Mouse (Mus musculus): ENCODE data around the gene Tpo.

Gene Tpo

DNA sequence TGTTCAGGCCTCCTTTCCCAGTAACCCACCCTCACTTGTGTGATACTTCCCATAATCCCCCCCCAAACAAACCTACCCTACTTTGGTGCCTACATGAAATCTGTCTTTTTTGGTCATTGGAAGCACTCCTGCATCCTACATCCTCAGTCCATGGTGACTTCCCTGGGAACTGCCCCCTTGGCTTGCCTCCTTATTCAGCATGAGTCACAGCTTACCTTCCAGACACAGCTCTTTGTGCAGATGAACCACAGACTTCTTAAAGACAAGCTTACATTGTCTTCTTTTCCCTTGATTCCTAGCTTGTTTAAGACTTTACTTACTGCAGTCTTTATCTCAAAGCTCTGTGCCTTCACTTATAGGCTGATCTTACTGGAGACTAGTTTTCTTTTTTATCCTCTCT is 112.0 kb downstream of the Tpo start:
- no peak for DNase-seq (ENCODE audit: low read depth)

DNA sequence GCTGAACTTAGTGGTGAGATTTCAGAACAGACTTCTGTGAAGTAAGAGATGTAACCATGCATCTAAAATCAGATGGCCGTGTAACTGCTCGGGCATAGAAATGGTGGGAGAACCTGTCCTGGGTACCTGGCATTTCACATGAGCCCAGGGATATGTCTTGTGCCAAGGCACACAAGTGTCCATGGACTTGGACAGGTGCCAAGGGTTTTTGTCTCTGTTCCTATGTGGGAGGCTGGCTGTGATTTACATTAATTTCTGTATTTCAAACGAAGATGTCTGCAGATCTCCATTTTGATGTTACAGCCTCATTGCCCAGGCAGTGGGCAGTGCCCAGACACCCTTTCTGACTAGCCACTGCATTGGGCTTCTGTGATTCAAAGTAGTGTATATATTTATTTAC is 115.3 kb downstream of the Tpo start:
- no peak for DNase-seq (ENCODE audit: low read depth)

DNA sequence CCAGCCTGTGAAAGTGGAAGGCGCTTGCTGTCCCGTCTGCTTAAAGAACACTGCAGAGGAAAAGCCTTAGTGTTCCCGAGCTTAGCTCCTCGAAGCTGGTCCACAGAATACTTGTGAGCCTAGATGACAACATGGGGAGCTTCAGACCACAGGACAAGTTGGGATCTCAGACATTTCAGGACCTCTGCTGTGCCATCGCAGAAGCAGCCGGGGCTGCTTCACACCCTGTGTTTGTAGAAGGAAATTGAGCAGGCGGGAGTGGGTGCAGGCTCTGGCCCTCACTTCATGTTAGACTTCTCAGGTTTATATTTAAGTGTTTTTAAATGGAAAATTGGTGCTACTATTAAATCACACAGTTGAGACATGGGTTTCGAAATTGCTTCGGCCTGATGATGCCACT is 116.9 kb downstream of the Tpo start:
- DNase-seq (ENCODE audit: low read depth) = no peak

DNA sequence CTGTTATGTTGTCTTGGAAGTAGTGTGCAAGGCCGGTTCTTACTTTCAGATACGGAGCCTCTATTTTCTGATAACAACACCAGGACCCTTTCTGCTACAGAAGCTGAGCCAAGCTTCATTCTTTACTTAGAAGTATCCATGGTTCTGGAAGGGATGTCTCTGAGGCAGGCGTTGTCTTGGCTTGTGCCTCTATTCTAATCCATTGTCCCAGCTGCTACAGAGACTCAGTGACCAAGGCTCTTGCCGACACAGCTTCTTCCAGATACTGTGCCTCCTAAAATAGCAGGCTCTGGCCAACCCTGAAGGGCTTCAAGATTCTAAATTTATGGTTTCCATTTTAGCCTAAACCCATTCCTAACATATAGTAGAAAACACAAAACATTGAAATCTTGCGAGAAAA is 123.7 kb downstream of the Tpo start:
- DNase-seq (ENCODE audit: low read depth) = no peak

DNA sequence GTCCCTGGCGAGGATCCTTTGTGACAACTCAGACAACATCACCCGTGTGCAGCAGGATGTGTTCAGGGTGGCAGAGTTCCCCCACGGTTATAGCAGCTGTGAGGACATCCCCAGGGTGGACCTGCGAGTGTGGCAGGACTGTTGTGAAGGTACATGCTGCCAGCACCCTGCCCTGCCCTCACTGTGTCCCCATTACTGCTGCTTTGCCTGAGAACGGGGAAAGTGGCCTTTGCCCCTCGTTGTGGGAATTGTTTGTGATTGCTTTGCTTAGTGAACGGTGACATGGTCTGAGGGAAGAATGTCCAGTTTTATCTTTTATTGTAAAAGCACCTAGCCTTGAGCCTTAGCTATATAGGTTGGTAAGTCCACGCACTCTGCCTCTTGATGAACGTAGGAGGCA is 125.8 kb downstream of the Tpo start:
- no peak for DNase-seq (ENCODE audit: low read depth)

Measured in naive thymus-derived CD4-positive, alpha-beta T cell, adult 2 months (primary cell).